Mouse (Mus musculus): ENCODE data around the gene Slc34a2. TPM values are rescaled to one million over a fixed set of nuclear protein-coding genes. Genes with fewer than 3 reads are reported as not detected.

Slc34a2 gene
- polyA plus RNA-seq (2016; fragmentation: Nextera tagmentation; extraction: Ambion mirVana): not detected in 2 replicates

DNA sequence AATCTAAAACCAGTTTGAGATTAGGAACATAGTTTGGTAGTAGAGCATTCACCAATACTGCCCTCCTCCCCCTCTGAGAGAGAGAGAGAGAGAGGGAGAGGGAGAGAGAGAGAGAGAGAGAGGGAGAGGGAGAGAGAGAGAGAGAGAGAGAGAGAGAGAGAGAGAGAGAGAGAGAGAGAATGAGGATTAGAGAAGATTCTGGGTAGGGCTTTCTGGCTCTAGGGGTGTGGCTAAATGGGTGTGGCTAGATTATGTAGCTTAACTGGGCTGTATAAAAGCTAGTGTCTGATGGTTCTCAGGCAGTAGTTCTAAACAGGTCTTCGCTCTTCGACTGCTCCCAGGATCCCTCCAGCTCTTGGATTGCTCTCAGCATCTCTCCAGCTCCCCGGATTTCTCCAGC lies at the start of gene Slc34a2:
Slc34a2 (plus strand) TSS at position 301 of the 400 bp plus-strand sequence.
- Histone ChIP-seq H3K27ac (replicated peaks) (no peak within 1 kb of the TSS), H3K4me3 (no peak within 1 kb of the TSS), H3K4me1 (peaks cover 4% of the 10 kb centered on the region), H3K9me3 (replicated peaks) (no peaks in the 10 kb centered on the region), H3K36me3 (no peaks in the 10 kb centered on the region), H3K27me3 (ENCODE audit: low read depth, poor library complexity, severe bottlenecking) (no peaks in the 10 kb centered on the region)
- no peak for DNase-seq (ENCODE audit: low spot score)
- 92% methylated on average over 3 of the region's 3 CpGs for WGBS

DNA sequence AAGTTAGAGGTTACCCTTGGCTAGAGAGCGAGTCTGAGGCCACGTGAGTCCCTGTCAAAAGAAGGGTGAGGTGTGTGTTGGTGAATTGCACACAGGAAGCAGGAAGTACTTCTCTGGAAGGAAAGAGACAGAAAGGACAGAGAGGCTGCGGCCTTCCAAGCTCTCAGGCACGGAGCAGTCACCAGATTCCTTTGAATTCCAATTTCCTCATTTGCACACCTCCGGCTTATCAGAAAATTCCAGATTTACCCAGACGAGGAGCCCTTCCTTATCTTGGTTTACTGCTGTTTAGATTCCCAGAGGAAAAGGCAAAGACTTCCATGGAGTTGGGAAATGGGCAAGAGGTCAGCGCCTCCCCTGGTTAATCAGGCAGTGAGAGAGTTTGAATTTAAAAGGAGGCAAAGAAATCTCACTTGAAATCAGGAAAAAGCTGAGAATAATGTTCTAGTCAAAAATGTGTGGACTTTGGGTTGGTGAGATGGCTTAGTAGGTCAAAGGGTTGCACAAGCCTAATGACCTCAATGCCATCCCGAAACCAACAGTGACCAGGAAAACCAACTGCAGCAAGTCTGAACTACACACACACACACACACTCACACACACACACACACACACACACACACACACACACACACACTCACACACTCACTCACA lies 47.1 kb upstream of the Slc34a2 start:
- no peaks in the 10 kb centered on the region for H3K36me3 ChIP-seq
- no peak for DNase-seq (ENCODE audit: low spot score)
- no peak overlapping the region for H3K27ac ChIP-seq (replicated peaks)
- H3K27me3 ChIP-seq (ENCODE audit: low read depth, poor library complexity, severe bottlenecking): no peaks in the 10 kb centered on the region
- peaks cover 3% of the 10 kb centered on the region; the same call in 1 of the 2 replicates for H3K4me1 ChIP-seq
- 86% methylated on average over 8 of the region's 8 CpGs for WGBS
- H3K4me3 ChIP-seq: no peak overlapping the region
- H3K9me3 ChIP-seq (replicated peaks): no peaks in the 10 kb centered on the region

DNA sequence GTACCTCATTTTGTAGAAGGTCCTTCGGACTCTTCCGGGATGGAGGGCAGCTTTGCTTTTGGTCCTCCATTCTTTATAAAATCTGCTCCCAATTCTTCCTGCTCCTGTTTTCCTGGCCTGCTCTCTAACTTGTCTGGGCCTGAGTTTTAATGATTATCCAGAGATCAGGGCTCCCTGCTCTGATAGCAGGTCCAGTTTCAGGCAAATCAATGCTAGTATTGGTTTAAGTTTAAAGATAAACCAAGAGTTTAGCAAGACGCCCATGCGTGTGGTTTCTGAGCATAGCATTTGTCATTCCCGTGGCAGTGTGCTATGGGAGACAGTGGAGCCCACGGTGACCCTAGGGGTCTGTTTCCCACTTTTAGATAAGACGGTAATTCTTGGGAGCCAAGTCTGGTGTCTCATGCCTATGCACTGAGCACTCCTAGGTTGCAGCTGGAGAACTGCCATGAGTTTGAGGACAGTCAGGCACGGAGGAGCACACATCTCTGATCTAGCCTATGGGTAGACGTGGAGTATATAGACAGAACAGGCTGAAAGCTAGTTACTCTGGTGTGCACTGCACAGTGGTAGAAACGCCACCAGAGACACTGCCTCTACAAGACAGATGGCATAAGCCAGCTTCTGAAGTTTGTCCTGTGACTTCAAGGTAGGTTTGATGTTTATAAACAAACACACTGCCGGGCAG lies 45.5 kb upstream of the Slc34a2 start:
- WGBS: 91% methylated on average over 11 of the region's 11 CpGs
- no peak for DNase-seq (ENCODE audit: low spot score)
- Histone ChIP-seq H3K4me3 (no peak overlapping the region), H3K4me1 (peaks cover 17% of the 10 kb centered on the region), H3K27ac (replicated peaks) (no peak overlapping the region), H3K9me3 (replicated peaks) (no peaks in the 10 kb centered on the region), H3K36me3 (no peaks in the 10 kb centered on the region), H3K27me3 (ENCODE audit: low read depth, poor library complexity, severe bottlenecking) (no peaks in the 10 kb centered on the region)

DNA sequence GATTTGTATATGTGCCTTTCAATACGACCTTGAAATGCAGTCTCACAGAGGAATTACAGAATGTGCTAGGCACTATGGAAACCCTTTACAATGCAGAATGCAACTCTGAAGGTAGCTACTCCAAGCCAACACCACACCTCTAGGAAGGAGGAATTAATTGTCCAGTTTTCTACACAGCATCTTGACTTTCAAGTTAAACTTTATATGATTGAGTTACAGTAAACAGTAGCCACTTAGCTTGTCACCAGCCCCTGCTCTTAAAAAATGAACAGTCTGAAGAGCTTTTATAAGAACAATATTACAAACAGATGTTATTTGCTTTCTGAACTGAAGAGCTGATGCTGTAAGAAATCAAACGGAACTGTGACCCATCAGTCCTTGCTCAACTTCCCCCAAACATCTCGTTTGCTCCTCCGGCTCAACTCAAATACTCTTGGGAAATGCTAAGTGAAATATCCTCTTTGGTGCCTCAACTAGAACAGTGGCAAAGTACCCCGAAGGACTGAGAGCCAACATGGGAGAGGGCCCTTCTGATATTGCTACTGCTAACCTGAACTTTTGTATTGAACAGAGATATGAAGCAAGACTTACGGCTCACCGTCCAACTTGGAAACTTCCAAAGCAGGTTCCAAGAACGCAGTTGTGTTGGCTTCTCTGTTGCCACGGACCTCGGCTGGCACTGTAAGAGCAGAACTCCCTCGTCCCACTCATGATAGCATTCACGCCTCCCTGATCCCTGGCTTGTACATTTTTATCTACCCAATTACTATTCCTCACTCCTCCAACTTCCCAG lies 44.2 kb upstream of the Slc34a2 start:
- no peak overlapping the region for H3K4me3 ChIP-seq
- H3K36me3 ChIP-seq: no peaks in the 10 kb centered on the region
- no peaks in the 10 kb centered on the region for H3K27me3 ChIP-seq (ENCODE audit: low read depth, poor library complexity, severe bottlenecking)
- H3K9me3 ChIP-seq (replicated peaks): no peaks in the 10 kb centered on the region
- no peak for DNase-seq (ENCODE audit: low spot score)
- H3K27ac ChIP-seq (replicated peaks): no peak overlapping the region
- 92% methylated on average over 12 of the region's 12 CpGs for WGBS
- H3K4me1 ChIP-seq: peaks cover 17% of the 10 kb centered on the region

DNA sequence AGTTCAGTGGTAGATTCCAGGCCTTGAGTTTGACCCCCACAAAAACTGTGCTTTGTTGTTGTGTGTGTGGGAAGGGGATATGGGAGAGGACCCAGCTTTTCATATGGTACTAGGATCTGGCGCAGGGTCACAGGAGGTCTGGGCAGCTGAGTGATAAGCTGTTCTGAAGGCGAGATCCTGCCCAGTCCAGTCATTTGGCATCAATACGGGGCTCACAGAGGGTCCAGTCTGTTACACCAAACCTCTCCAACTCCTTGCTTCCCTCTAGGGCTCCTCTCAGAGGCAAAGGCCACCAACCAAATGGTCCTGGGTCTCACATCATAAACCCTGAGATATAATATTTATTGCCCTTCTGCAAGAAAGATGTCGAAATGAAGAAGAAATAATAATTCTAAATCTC lies 42.4 kb upstream of the Slc34a2 start:
- no peaks in the 10 kb centered on the region for H3K9me3 ChIP-seq (replicated peaks)
- no peak for DNase-seq (ENCODE audit: low spot score)
- H3K36me3 ChIP-seq: no peaks in the 10 kb centered on the region
- 89% methylated on average over 4 of the region's 4 CpGs for WGBS
- H3K4me1 ChIP-seq: peaks cover 17% of the 10 kb centered on the region
- H3K4me3 ChIP-seq: no peak overlapping the region
- H3K27ac ChIP-seq (replicated peaks): 0 out of 2 replicates have a peak overlapping the region, but pooled peaks have one; percentile 6
- no peaks in the 10 kb centered on the region for H3K27me3 ChIP-seq (ENCODE audit: low read depth, poor library complexity, severe bottlenecking)

DNA sequence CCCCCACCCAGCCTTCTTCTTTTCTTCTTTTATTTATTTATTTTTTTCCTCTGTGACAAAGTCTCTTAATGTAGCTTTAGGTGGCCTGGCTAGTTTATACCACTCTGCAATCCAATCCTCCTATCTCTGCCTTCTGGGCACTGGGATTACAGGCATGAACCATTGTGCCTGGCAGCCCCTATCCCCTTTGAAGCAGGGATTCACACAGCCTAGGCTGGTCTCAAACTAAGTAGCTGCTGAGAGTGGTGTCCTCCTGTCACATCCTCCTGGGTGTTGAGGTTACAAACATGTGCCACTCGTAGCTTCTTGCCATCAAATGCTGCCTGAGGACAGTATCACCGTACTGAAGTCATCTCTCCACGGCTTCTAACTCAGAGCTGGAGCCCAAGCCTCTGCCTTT lies 41.7 kb upstream of the Slc34a2 start:
- no peak for DNase-seq (ENCODE audit: low spot score)
- H3K27ac ChIP-seq (replicated peaks): peak overlapping the region; percentile 6
- 34% methylated on average over 3 of the region's 3 CpGs for WGBS
- H3K27me3 ChIP-seq (ENCODE audit: low read depth, poor library complexity, severe bottlenecking): no peaks in the 10 kb centered on the region
- no peaks in the 10 kb centered on the region for H3K36me3 ChIP-seq
- no peaks in the 10 kb centered on the region for H3K9me3 ChIP-seq (replicated peaks)
- H3K4me3 ChIP-seq: no peak overlapping the region
- peaks cover 17% of the 10 kb centered on the region for H3K4me1 ChIP-seq

DNA sequence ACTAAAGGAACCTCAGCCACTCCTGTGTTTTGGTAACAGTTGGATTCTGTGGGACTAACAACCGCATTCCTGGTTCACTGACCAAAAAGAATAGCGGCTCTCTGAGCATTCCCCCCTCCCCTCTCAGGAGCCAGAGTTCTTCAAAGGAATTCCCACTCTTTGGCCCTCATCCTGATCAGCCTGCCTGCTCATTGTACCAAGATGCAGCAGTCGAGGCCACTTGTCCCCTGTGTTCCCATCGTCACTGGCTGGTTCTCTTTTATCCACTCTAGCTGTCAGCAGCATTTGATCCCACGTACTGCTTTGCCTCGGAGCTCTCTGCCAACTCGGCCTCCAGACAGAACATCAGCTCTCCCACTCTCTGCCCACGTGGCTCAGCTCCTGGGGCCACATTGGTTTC lies 41.3 kb upstream of the Slc34a2 start:
- H3K4me3 ChIP-seq: no peak overlapping the region
- no peaks in the 10 kb centered on the region for H3K9me3 ChIP-seq (replicated peaks)
- H3K27me3 ChIP-seq (ENCODE audit: low read depth, poor library complexity, severe bottlenecking): no peaks in the 10 kb centered on the region
- H3K36me3 ChIP-seq: no peaks in the 10 kb centered on the region
- peaks cover 17% of the 10 kb centered on the region for H3K4me1 ChIP-seq
- 20% methylated on average over 8 of the region's 8 CpGs for WGBS
- H3K27ac ChIP-seq (replicated peaks): peak overlapping the region; percentile 6
- peak; percentile 42 for DNase-seq (ENCODE audit: low spot score)

DNA sequence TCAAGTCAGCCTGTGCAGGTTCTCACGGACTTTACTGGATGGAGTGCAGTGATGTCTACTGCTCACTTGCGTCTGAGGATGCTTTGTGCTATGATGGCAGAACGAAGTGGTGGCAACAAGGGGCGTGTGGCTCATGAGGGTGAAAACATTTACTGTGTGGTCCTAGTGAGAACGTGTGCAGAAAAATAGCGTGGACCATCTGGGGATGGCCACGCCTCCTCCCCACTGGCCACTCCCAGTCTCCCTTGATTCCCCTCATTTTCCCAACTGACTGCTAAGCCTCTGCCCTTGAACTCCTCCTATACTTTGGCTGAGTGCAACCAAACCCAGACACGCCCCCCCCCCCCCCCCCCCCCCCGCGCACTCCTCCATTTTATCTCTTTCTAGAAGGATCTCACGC lies 40.8 kb upstream of the Slc34a2 start:
- WGBS: 75% methylated on average over 10 of the region's 11 CpGs
- Histone ChIP-seq H3K9me3 (replicated peaks) (no peaks in the 10 kb centered on the region), H3K27ac (replicated peaks) (peak overlapping the region; percentile 6), H3K4me1 (peaks cover 17% of the 10 kb centered on the region), H3K36me3 (no peaks in the 10 kb centered on the region), H3K27me3 (ENCODE audit: low read depth, poor library complexity, severe bottlenecking) (no peaks in the 10 kb centered on the region), H3K4me3 (no peak overlapping the region)
- no peak for DNase-seq (ENCODE audit: low spot score)

DNA sequence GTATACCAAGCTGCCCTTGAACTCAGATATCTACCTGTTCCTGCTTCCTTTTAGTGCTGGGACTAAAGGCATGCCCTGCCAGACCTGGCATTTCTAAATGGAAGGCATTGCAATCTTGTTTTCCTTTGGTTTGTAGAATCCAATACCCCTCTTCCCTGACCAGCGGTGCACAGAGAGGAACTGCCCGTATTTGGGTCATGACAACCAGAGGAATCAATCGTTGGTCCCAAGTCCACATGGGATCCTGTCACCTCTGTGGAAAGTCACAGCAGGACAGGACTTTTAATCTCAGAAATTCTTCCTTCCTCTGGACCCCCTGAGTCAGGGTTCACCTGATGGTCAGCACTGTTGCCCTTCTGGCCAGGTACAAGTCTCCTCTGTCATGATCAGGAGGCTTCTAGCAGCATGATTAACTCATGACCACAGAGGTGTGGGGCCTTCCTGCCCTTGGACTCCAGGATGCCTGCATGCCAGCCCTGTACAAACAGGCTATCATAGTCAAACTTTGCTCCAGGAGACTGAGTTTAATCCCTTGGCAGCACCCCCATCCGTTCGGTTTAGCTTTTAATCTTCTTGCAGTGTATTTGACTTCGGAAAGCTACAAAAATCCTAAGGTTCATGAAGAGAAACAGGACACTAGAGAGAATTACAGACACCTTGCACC lies 39.7 kb upstream of the Slc34a2 start:
- WGBS: 87% methylated on average over 6 of the region's 6 CpGs
- Histone ChIP-seq H3K4me3 (no peak overlapping the region), H3K27ac (replicated peaks) (no peak overlapping the region), H3K4me1 (peaks cover 17% of the 10 kb centered on the region), H3K27me3 (ENCODE audit: low read depth, poor library complexity, severe bottlenecking) (no peaks in the 10 kb centered on the region), H3K36me3 (no peaks in the 10 kb centered on the region), H3K9me3 (replicated peaks) (no peaks in the 10 kb centered on the region)
- no peak for DNase-seq (ENCODE audit: low spot score)

DNA sequence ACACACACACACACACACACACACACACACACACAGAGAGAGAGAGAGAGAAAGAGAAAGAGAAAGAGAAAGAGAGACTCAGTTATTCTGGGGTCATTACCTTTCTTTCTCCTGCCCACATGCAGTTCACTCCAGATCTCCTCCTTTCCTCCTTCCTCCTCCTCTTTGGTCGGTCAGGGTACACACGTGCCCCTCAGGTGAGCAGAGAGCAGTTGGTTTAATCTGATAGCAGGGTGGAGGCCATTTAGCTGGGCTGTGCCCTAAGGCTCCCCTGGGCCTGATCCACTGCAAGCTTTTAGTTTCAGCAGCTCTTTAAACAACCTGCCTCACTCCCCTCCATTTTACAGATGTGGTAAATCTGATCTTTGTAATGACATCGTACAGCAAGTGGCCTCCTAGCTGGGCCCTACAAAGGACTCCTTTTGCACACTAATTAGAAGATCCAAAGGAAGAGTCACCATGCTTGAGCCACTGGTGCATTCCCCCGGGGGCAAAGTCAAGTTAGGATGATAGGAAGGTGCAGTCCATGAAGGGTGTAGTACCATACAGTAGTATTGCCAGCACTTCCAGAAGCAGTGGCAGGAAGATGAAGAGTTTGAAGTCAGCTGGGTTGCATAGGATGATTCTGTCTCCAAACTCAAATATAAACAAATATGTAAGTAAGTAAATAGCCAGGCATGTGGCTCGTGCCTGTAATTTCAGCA lies 37.6 kb upstream of the Slc34a2 start:
- WGBS: 62% methylated on average over 5 of the region's 5 CpGs
- Histone ChIP-seq H3K27ac (replicated peaks) (no peak overlapping the region), H3K27me3 (ENCODE audit: low read depth, poor library complexity, severe bottlenecking) (no peaks in the 10 kb centered on the region), H3K36me3 (no peaks in the 10 kb centered on the region), H3K9me3 (replicated peaks) (no peaks in the 10 kb centered on the region; the same call in 1 of the 2 replicates), H3K4me1 (peaks cover 17% of the 10 kb centered on the region), H3K4me3 (no peak overlapping the region)
- no peak for DNase-seq (ENCODE audit: low spot score)

DNA sequence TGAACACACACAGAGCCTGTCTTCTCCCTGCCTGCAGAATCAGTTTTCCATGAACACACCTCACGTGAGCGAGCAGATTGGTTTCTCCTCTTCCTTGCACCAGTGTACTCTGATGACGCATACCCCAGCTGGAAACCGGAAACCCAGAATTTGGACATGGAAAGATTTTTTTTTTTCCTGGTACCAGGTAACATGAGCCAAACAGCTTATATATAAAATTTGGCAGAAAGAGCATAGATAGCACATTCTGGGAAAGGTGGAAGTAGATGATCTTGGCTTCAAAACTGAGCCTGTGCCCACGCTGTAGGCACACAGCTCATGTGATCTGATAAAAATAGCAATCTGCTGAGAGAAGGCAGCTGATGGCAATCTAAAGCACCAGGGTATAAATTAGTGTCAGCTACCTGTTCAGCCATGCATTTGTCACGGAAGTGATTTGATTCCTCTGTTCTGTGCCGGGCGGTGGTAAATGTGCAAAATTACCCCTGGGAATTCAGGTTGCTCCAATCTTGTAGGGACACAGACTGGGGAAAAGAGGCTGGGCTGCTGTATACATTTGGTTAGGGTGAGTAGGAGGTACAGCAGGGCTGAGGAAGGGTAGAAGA lies 35.2 kb upstream of the Slc34a2 start:
- Histone ChIP-seq H3K27me3 (ENCODE audit: low read depth, poor library complexity, severe bottlenecking) (no peaks in the 10 kb centered on the region), H3K4me1 (no peaks in the 10 kb centered on the region), H3K36me3 (no peaks in the 10 kb centered on the region), H3K27ac (replicated peaks) (no peak overlapping the region), H3K9me3 (replicated peaks) (no peaks in the 10 kb centered on the region; the same call in 1 of the 2 replicates), H3K4me3 (no peak overlapping the region)
- WGBS: 93% methylated on average over 8 of the region's 8 CpGs
- DNase-seq (ENCODE audit: low spot score): no peak

DNA sequence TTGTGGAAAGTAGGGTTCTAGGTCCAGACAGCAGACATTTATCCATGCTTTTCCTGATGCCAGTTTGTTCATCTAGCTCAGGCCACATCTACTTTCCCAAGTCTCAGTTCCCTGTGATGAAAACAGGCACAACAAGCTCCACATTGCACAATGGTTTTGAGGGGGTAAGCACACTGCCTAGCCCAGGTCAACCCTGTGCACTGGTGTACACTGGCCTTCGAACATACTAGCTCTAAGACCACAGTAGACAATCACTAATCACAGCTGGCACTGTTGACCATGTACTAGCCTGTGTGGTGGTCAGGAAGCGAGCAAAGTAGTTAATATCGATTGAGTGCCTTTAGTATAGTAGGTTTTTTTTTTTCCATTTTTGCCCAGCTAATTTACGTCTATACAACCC lies 34.4 kb upstream of the Slc34a2 start:
- H3K4me3 ChIP-seq: no peak overlapping the region
- no peaks in the 10 kb centered on the region for H3K27me3 ChIP-seq (ENCODE audit: low read depth, poor library complexity, severe bottlenecking)
- no peaks in the 10 kb centered on the region for H3K4me1 ChIP-seq
- WGBS: 91% methylated on average over 4 of the region's 4 CpGs
- H3K27ac ChIP-seq (replicated peaks): no peak overlapping the region
- DNase-seq (ENCODE audit: low spot score): no peak
- no peaks in the 10 kb centered on the region; the same call in 1 of the 2 replicates for H3K9me3 ChIP-seq (replicated peaks)
- no peaks in the 10 kb centered on the region for H3K36me3 ChIP-seq
